In the genomic region with DNA sequence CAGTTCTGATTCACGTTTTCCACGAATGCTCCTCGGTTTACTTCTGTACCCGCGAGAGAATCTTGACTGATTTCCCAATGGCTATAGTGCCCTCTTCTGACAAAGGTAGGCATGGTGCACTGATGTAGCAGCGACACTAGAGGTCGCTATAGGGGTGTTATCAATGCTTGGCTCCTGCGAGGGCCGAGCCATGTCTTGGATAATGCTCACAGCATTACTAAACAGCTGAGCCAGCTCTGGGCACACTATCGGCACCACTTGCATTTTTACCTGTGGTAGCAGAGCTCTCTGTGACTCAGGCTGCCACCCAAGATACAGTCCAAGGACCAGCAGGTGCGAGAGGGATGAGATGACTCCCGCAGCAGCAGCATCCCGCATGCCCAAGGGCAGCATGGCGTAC, we compare ENCODE assay signal across 8 mouse cellular contexts. TPM values are rescaled to one million over a fixed set of nuclear protein-coding genes. Genes with fewer than 3 reads are reported as not detected.
DNase-seq lines count a peak whose midpoint lies in the region; ATAC-seq lines count a peak whose summit lies in the region.

No protein-coding gene starts in this region.

- peaks cover 18% of the 10 kb centered on the region for H3K36me3 ChIP-seq in embryonic facial prominence, embryonic 10.5 days (replicated peaks)
- peaks cover 11% of the 10 kb centered on the region for H3K36me3 ChIP-seq in heart, embryonic 12.5 days
- H3K36me3 ChIP-seq in kidney, embryonic 15.5 days = 0 out of 2 replicates have a peak, but pooled peaks cover 5% of the 10 kb centered on the region
- no peaks in the 10 kb centered on the region for H3K36me3 ChIP-seq in liver, embryonic 15.5 days (replicated peaks)
- H3K36me3 ChIP-seq in neural tube, embryonic 12.5 days = no peaks in the 10 kb centered on the region

- H3K4me2 ChIP-seq in heart, embryonic 12.5 days = peak overlapping the region; percentile 68
- peak overlapping the region; percentile 83 for H3K4me2 ChIP-seq in kidney, embryonic 15.5 days
- H3K4me2 ChIP-seq in liver, embryonic 15.5 days = peak overlapping the region; percentile 15; the same call in 1 of the 2 replicates
- peak overlapping the region; percentile 45 for H3K4me2 ChIP-seq in neural tube, embryonic 12.5 days (replicated peaks)

- peak overlapping the region; percentile 37; the same call in 1 of the 2 replicates for H3K9ac ChIP-seq in heart, embryonic 12.5 days
- H3K9ac ChIP-seq in kidney, embryonic 15.5 days = no peak overlapping the region
- no peak overlapping the region for H3K9ac ChIP-seq in liver, embryonic 15.5 days
- no peak overlapping the region for H3K9ac ChIP-seq in neural tube, embryonic 12.5 days

- peak; percentile 84 for ATAC-seq in CD4-positive, CD25-positive, alpha-beta regulatory T cell, adult 4 months
- peak; percentile 36; the same call in 1 of the 2 replicates for ATAC-seq in heart, embryonic 12.5 days (ENCODE audit: insufficient number of reproducible peaks, low FRiP score)
- 0 out of 2 replicates have a peak, but pooled peaks have one; percentile 27 for ATAC-seq in kidney, embryonic 15.5 days (replicated peaks; ENCODE audit: low FRiP score)
- ATAC-seq in liver, embryonic 15.5 days (ENCODE audit: insufficient read depth) = 0 out of 2 replicates have a peak, but pooled peaks have one; percentile 37
- peak; percentile 68 for ATAC-seq in neural tube, embryonic 12.5 days (ENCODE audit: low FRiP score, low read depth)

- no peaks in the 10 kb centered on the region for H3K9me3 ChIP-seq in embryonic facial prominence, embryonic 10.5 days
- no peaks in the 10 kb centered on the region for H3K9me3 ChIP-seq in heart, embryonic 12.5 days (replicated peaks)
- H3K9me3 ChIP-seq in kidney, embryonic 15.5 days (replicated peaks) = no peaks in the 10 kb centered on the region
- H3K9me3 ChIP-seq in liver, embryonic 15.5 days (replicated peaks) = no peaks in the 10 kb centered on the region
- H3K9me3 ChIP-seq in neural tube, embryonic 12.5 days = no peaks in the 10 kb centered on the region

- H3K4me1 ChIP-seq in embryonic facial prominence, embryonic 10.5 days = peaks cover 52% of the 10 kb centered on the region
- H3K4me1 ChIP-seq in heart, embryonic 12.5 days (replicated peaks) = peaks cover 40% of the 10 kb centered on the region
- H3K4me1 ChIP-seq in kidney, embryonic 15.5 days = peaks cover 48% of the 10 kb centered on the region
- H3K4me1 ChIP-seq in liver, embryonic 15.5 days (replicated peaks) = peaks cover 31% of the 10 kb centered on the region
- H3K4me1 ChIP-seq in neural tube, embryonic 12.5 days = 0 out of 2 replicates have a peak, but pooled peaks cover 3% of the 10 kb centered on the region

- peak overlapping the region; percentile 41 for H3K4me3 ChIP-seq in embryonic facial prominence, embryonic 10.5 days
- H3K4me3 ChIP-seq in heart, embryonic 12.5 days = peak overlapping the region; percentile 18
- 0 out of 2 replicates have a peak overlapping the region, but pooled peaks have one; percentile 13 for H3K4me3 ChIP-seq in kidney, embryonic 15.5 days (replicated peaks)
- no peak overlapping the region for H3K4me3 ChIP-seq in liver, embryonic 15.5 days (replicated peaks)
- H3K4me3 ChIP-seq in neural tube, embryonic 12.5 days = peak overlapping the region; percentile 3; the same call in 1 of the 2 replicates

- H3K27ac ChIP-seq in embryonic facial prominence, embryonic 10.5 days (replicated peaks) = peak overlapping the region; percentile 45; the same call in 1 of the 2 replicates
- no peak overlapping the region for H3K27ac ChIP-seq in heart, embryonic 12.5 days (ENCODE audit: poor library complexity, severe bottlenecking)
- no peak overlapping the region for H3K27ac ChIP-seq in kidney, embryonic 15.5 days
- H3K27ac ChIP-seq in liver, embryonic 15.5 days (replicated peaks) = no peak overlapping the region
- no peak overlapping the region for H3K27ac ChIP-seq in neural tube, embryonic 12.5 days

- DNase-seq in adrenal gland, adult 2 months = peak; percentile 76
- DNase-seq in embryonic facial prominence, embryonic 10.5 days (ENCODE audit: low spot score) = peak; percentile 77
- peak; percentile 25 to 39 for DNase-seq in thymus, postnatal 36 days

- WGBS in embryonic facial prominence, embryonic 10.5 days = 13% methylated on average over 14 of the region's 14 CpGs
- WGBS in heart, embryonic 12.5 days = 14% methylated on average over 14 of the region's 14 CpGs
- 17% methylated on average over 14 of the region's 14 CpGs for WGBS in kidney, embryonic 15.5 days
- 16% methylated on average over 14 of the region's 14 CpGs for WGBS in liver, embryonic 15.5 days (ENCODE audit: insufficient replicate concordance)
- WGBS in neural tube, embryonic 12.5 days = 19% methylated on average over 14 of the region's 14 CpGs

- H3K27me3 ChIP-seq in embryonic facial prominence, embryonic 10.5 days (replicated peaks; ENCODE audit: low read depth, poor library complexity, severe bottlenecking) = peaks cover 67% of the 10 kb centered on the region
- H3K27me3 ChIP-seq in heart, embryonic 12.5 days (replicated peaks) = peaks cover 43% of the 10 kb centered on the region
- peaks cover 36% of the 10 kb centered on the region for H3K27me3 ChIP-seq in kidney, embryonic 15.5 days
- H3K27me3 ChIP-seq in liver, embryonic 15.5 days = peaks cover 40% of the 10 kb centered on the region
- H3K27me3 ChIP-seq in neural tube, embryonic 12.5 days (replicated peaks) = peaks cover 52% of the 10 kb centered on the region

RNA-seq across cellular contexts. Expression of a gene that starts 2.6 kb away (rescaled TPM):
- 1 to 10 TPM in 1 of 2 experiments, not detected in 1; 1.0 TPM for polyA plus RNA-seq in CD4-positive, CD25-positive, alpha-beta regulatory T cell, adult 4 months (2017; shearing (Covaris generic))
- total RNA-seq in adrenal gland, adult 2 months (2021) = 10 to 100 TPM in 1 of 2 experiments, 1 to 10 TPM in 1; 9.8 to 12.5 TPM
- 17.1 and 21.0 TPM in 2 replicates for polyA plus RNA-seq in adrenal gland, adult 2 months (2012; rRNA removed)
- 10.7 and 11.4 TPM in 2 replicates for polyA plus RNA-seq in embryonic facial prominence, embryonic 10.5 days (2016; fragmentation: Nextera tagmentation; extraction: Ambion mirVana)
- polyA plus RNA-seq in heart, embryonic 12.5 days (2016; fragmentation: Nextera tagmentation; extraction: Ambion mirVana) = 24.4 and 26.2 TPM in 2 replicates
- polyA plus RNA-seq in kidney, embryonic 15.5 days (2015; fragmentation: Nextera tagmentation; extraction: Ambion mirVana) = 13.9 and 15.8 TPM in 2 replicates
- 1.4 and 1.9 TPM in 2 replicates for polyA plus RNA-seq in liver, embryonic 15.5 days (2015; fragmentation: Nextera tagmentation; extraction: Ambion mirVana)
- 9.2 and 10.1 TPM in 2 replicates for polyA plus RNA-seq in neural tube, embryonic 12.5 days (2016; fragmentation: Nextera tagmentation; extraction: Ambion mirVana)

RNA-seq across cellular contexts. Expression of a gene that starts 7.4 kb away (rescaled TPM):
- polyA plus RNA-seq in CD4-positive, CD25-positive, alpha-beta regulatory T cell, adult 4 months (2017; shearing (Covaris generic)) = 10 to 100 TPM; 80.3 to 81.9 TPM
- 1 to 10 TPM; 3.3 to 3.7 TPM for total RNA-seq in adrenal gland, adult 2 months (2021)
- polyA plus RNA-seq in adrenal gland, adult 2 months (2012; rRNA removed) = 6.2 and 6.4 TPM in 2 replicates
- 21.4 and 24.1 TPM in 2 replicates for polyA plus RNA-seq in embryonic facial prominence, embryonic 10.5 days (2016; fragmentation: Nextera tagmentation; extraction: Ambion mirVana)
- polyA plus RNA-seq in heart, embryonic 12.5 days (2016; fragmentation: Nextera tagmentation; extraction: Ambion mirVana) = 19.7 and 20.3 TPM in 2 replicates
- 38.1 and 40.4 TPM in 2 replicates for polyA plus RNA-seq in kidney, embryonic 15.5 days (2015; fragmentation: Nextera tagmentation; extraction: Ambion mirVana)
- 16.9 and 19.7 TPM in 2 replicates for polyA plus RNA-seq in liver, embryonic 15.5 days (2015; fragmentation: Nextera tagmentation; extraction: Ambion mirVana)
- 7.9 and 8.7 TPM in 2 replicates for polyA plus RNA-seq in neural tube, embryonic 12.5 days (2016; fragmentation: Nextera tagmentation; extraction: Ambion mirVana)

RNA-seq across cellular contexts. Expression of a gene that starts 15.5 kb away (rescaled TPM):
- 1 to 10 TPM; 4.1 to 4.5 TPM for polyA plus RNA-seq in CD4-positive, CD25-positive, alpha-beta regulatory T cell, adult 4 months (2017; shearing (Covaris generic))
- under 1 TPM in 1 of 2 experiments, not detected in 1; 0.76 TPM for total RNA-seq in adrenal gland, adult 2 months (2021)
- polyA plus RNA-seq in adrenal gland, adult 2 months (2012; rRNA removed) = 1.4 and 1.7 TPM in 2 replicates
- polyA plus RNA-seq in embryonic facial prominence, embryonic 10.5 days (2016; fragmentation: Nextera tagmentation; extraction: Ambion mirVana) = 0.10 and 0.35 TPM in 2 replicates
- 0.49 and 0.76 TPM in 2 replicates for polyA plus RNA-seq in heart, embryonic 12.5 days (2016; fragmentation: Nextera tagmentation; extraction: Ambion mirVana)
- 0.69 and 0.73 TPM in 2 replicates for polyA plus RNA-seq in kidney, embryonic 15.5 days (2015; fragmentation: Nextera tagmentation; extraction: Ambion mirVana)
- 14.0 and 14.5 TPM in 2 replicates for polyA plus RNA-seq in liver, embryonic 15.5 days (2015; fragmentation: Nextera tagmentation; extraction: Ambion mirVana)
- 0.23 and 0.37 TPM in 2 replicates for polyA plus RNA-seq in neural tube, embryonic 12.5 days (2016; fragmentation: Nextera tagmentation; extraction: Ambion mirVana)

RNA-seq across cellular contexts. Expression of a gene that starts 20.1 kb away (rescaled TPM):
- under 1 TPM in 1 of 2 experiments, not detected in 1; 0.08 TPM for polyA plus RNA-seq in CD4-positive, CD25-positive, alpha-beta regulatory T cell, adult 4 months (2017; shearing (Covaris generic))
- total RNA-seq in adrenal gland, adult 2 months (2021) = under 1 TPM in 1 of 2 experiments, not detected in 1; 0.14 TPM
- 0.39 TPM in 1 of 2 replicates, not detected in the other for polyA plus RNA-seq in adrenal gland, adult 2 months (2012; rRNA removed)
- 0.13 and 0.39 TPM in 2 replicates for polyA plus RNA-seq in embryonic facial prominence, embryonic 10.5 days (2016; fragmentation: Nextera tagmentation; extraction: Ambion mirVana)
- 0.49 and 0.54 TPM in 2 replicates for polyA plus RNA-seq in heart, embryonic 12.5 days (2016; fragmentation: Nextera tagmentation; extraction: Ambion mirVana)
- 0.25 and 0.35 TPM in 2 replicates for polyA plus RNA-seq in kidney, embryonic 15.5 days (2015; fragmentation: Nextera tagmentation; extraction: Ambion mirVana)
- polyA plus RNA-seq in liver, embryonic 15.5 days (2015; fragmentation: Nextera tagmentation; extraction: Ambion mirVana) = 0.74 and 0.93 TPM in 2 replicates
- 0.37 and 0.52 TPM in 2 replicates for polyA plus RNA-seq in neural tube, embryonic 12.5 days (2016; fragmentation: Nextera tagmentation; extraction: Ambion mirVana)

RNA-seq across cellular contexts. Expression of a gene that starts 23.1 kb away (rescaled TPM):
- polyA plus RNA-seq in CD4-positive, CD25-positive, alpha-beta regulatory T cell, adult 4 months (2017; shearing (Covaris generic)) = not detected
- 1 to 10 TPM; 1.2 to 1.7 TPM for total RNA-seq in adrenal gland, adult 2 months (2021)
- polyA plus RNA-seq in adrenal gland, adult 2 months (2012; rRNA removed) = 0.70 and 0.74 TPM in 2 replicates
- polyA plus RNA-seq in embryonic facial prominence, embryonic 10.5 days (2016; fragmentation: Nextera tagmentation; extraction: Ambion mirVana) = 0.16 TPM in 1 of 2 replicates, not detected in the other
- 1.0 and 1.2 TPM in 2 replicates for polyA plus RNA-seq in heart, embryonic 12.5 days (2016; fragmentation: Nextera tagmentation; extraction: Ambion mirVana)
- polyA plus RNA-seq in kidney, embryonic 15.5 days (2015; fragmentation: Nextera tagmentation; extraction: Ambion mirVana) = 10.0 and 11.2 TPM in 2 replicates
- polyA plus RNA-seq in liver, embryonic 15.5 days (2015; fragmentation: Nextera tagmentation; extraction: Ambion mirVana) = 57.5 and 77.8 TPM in 2 replicates
- polyA plus RNA-seq in neural tube, embryonic 12.5 days (2016; fragmentation: Nextera tagmentation; extraction: Ambion mirVana) = 0.30 TPM in 1 of 2 replicates, not detected in the other

Comparison
In these comparisons a context has a peak if more than half of its experiments do, and no peak if none do; other contexts are left out.
1. ATAC-seq: peak in every context shown above with its lines; median percentile 84 in CD4-positive, CD25-positive, alpha-beta regulatory T cell, adult 4 months; 68 in neural tube, embryonic 12.5 days; 37 in liver, embryonic 15.5 days; 36 in heart, embryonic 12.5 days; 27 in kidney, embryonic 15.5 days.
2. H3K4me2 ChIP-seq: peak in every context shown above with its lines; median percentile 83 in kidney, embryonic 15.5 days; 68 in heart, embryonic 12.5 days; 45 in neural tube, embryonic 12.5 days; 15 in liver, embryonic 15.5 days.